ENCODE assay signal across 16 mouse cellular contexts in genomic region chr9:94620846-94621245, GRCm38 (mm10). TPM values are rescaled to one million over a fixed set of nuclear protein-coding genes. Genes with fewer than 3 reads are reported as not detected.
DNase-seq lines count a peak whose midpoint lies in the region; ATAC-seq and TF ChIP-seq lines count a peak whose summit lies in the region.
"Had no signal": no experiment of that assay in that cellular context is flagged by ENCODE, and none has a peak within 500 bp of the region (broad histone marks: within the 10 kb centered on the region; RNA-seq: fewer than 3 reads in every experiment).

No protein-coding gene starts in this region.

- H3K27me3 ChIP-seq in hindbrain, embryonic 16.5 days (replicated peaks; ENCODE audit: control insufficient read depth, insufficient read depth, low read length): no peaks in the 10 kb centered on the region
- H3K27me3 ChIP-seq in hindbrain, embryonic 10.5 days (ENCODE audit: insufficient read depth, poor library complexity, severe bottlenecking): no peaks in the 10 kb centered on the region
- no peaks in the 10 kb centered on the region for H3K27me3 ChIP-seq in midbrain, embryonic 16.5 days (ENCODE audit: control insufficient read depth, insufficient read depth, low read depth, low read length)
- H3K27me3 ChIP-seq: neural tube, embryonic 13.5 days had no signal

- H3K36me3 ChIP-seq in hindbrain, embryonic 16.5 days (ENCODE audit: control insufficient read depth, insufficient read depth, low read length): no peaks in the 10 kb centered on the region
- H3K36me3 ChIP-seq in hindbrain, embryonic 10.5 days: no peaks in the 10 kb centered on the region
- H3K36me3 ChIP-seq in midbrain, embryonic 16.5 days (ENCODE audit: control insufficient read depth, insufficient read depth, low read length): no peaks in the 10 kb centered on the region
- H3K36me3 ChIP-seq: neural tube, embryonic 13.5 days had no signal

- 73% methylated on average over 10 of the region's 10 CpGs for WGBS in hindbrain, embryonic 16.5 days
- 88% methylated on average over 10 of the region's 10 CpGs for WGBS in hindbrain, embryonic 10.5 days
- WGBS in midbrain, embryonic 16.5 days: 79% methylated on average over 10 of the region's 10 CpGs

- no peak for DNase-seq in hindbrain, embryonic 10.5 days (ENCODE audit: low spot score)
- DNase-seq in brain, embryonic 14.5 days (ENCODE audit: low read depth): peak; percentile 75
- DNase-seq in thymus, postnatal 4 days: peak; percentile 35
- no peak for DNase-seq in adrenal gland, postnatal 10 days
- DNase-seq: adrenal gland, postnatal 14 days; cerebellum, postnatal 10 days; heart, postnatal 14 days; kidney, adult 18-20 months; kidney, postnatal 14 days; layer of hippocampus, adult 9-11 months; lung, postnatal 14 days; right cerebral cortex, postnatal 4 days had no signal

- TF ChIP-seq POLR2A in brain, embryonic 14.5 days (IDR thresholded peaks at IDR 0.05; ENCODE audit: borderline replicate concordance, extremely low read depth, insufficient read depth, insufficient read length, poor library complexity, severe bottlenecking): no peak

- TF ChIP-seq CTCF in brain, embryonic 14.5 days (IDR thresholded peaks at IDR 0.05; ENCODE audit: borderline replicate concordance, extremely low read depth, insufficient read depth, insufficient read length): no peak

- no peak overlapping the region for H3K4me2 ChIP-seq in hindbrain, embryonic 16.5 days (ENCODE audit: low read length)
- no peak overlapping the region for H3K4me2 ChIP-seq in midbrain, embryonic 16.5 days (ENCODE audit: low read length)
- H3K4me2 ChIP-seq: neural tube, embryonic 13.5 days had no signal

- no peak overlapping the region for H3K27ac ChIP-seq in hindbrain, embryonic 16.5 days (ENCODE audit: low read depth, low read length)
- H3K27ac ChIP-seq in hindbrain, embryonic 10.5 days: no peak overlapping the region
- no peak overlapping the region for H3K27ac ChIP-seq in midbrain, embryonic 16.5 days (ENCODE audit: low read length)
- H3K27ac ChIP-seq: neural tube, embryonic 13.5 days had no signal

- no peaks in the 10 kb centered on the region for H3K9me3 ChIP-seq in hindbrain, embryonic 16.5 days (ENCODE audit: control insufficient read depth, low read length)
- H3K9me3 ChIP-seq in hindbrain, embryonic 10.5 days: no peaks in the 10 kb centered on the region
- H3K9me3 ChIP-seq in midbrain, embryonic 16.5 days (replicated peaks; ENCODE audit: control insufficient read depth, low read length, poor library complexity, severe bottlenecking): no peaks in the 10 kb centered on the region
- H3K9me3 ChIP-seq: neural tube, embryonic 13.5 days had no signal

- no peak overlapping the region for H3K9ac ChIP-seq in hindbrain, embryonic 16.5 days (ENCODE audit: low read depth, low read length)
- no peak overlapping the region for H3K9ac ChIP-seq in midbrain, embryonic 16.5 days (ENCODE audit: low read depth, low read length)
- H3K9ac ChIP-seq: neural tube, embryonic 13.5 days had no signal

- no peaks in the 10 kb centered on the region for H3K4me1 ChIP-seq in hindbrain, embryonic 16.5 days (ENCODE audit: control insufficient read depth, insufficient read depth, low read depth, low read length)
- no peaks in the 10 kb centered on the region for H3K4me1 ChIP-seq in hindbrain, embryonic 10.5 days (replicated peaks)
- no peaks in the 10 kb centered on the region for H3K4me1 ChIP-seq in midbrain, embryonic 16.5 days (ENCODE audit: control insufficient read depth, insufficient read depth, low read length)
- H3K4me1 ChIP-seq: neural tube, embryonic 13.5 days had no signal

- H3K4me3 ChIP-seq in hindbrain, embryonic 16.5 days (ENCODE audit: low read length): no peak overlapping the region
- no peak overlapping the region for H3K4me3 ChIP-seq in hindbrain, embryonic 10.5 days
- H3K4me3 ChIP-seq in midbrain, embryonic 16.5 days (ENCODE audit: low read depth, low read length): no peak overlapping the region
- H3K4me3 ChIP-seq: neural tube, embryonic 13.5 days had no signal

- ATAC-seq in hindbrain, embryonic 16.5 days: 0 out of 2 replicates have a peak, but pooled peaks have one; percentile 48
- ATAC-seq in midbrain, embryonic 16.5 days: 0 out of 2 replicates have a peak, but pooled peaks have one; percentile 45
- ATAC-seq in megakaryocyte-erythroid progenitor cell, adult 5-6 weeks (replicated peaks; ENCODE audit: low FRiP score, low TSS enrichment, poor library complexity, severe bottlenecking): no peak

RNA-seq across cellular contexts. Expression of gene Slc9a9, which starts 48.9 kb away (rescaled TPM):
- 6.9 and 7.0 TPM in 2 replicates for polyA plus RNA-seq in hindbrain, embryonic 16.5 days (2015; fragmentation: Nextera tagmentation; extraction: Ambion mirVana)
- polyA plus RNA-seq in hindbrain, embryonic 10.5 days (2016; fragmentation: Nextera tagmentation; extraction: Ambion mirVana): 2.9 and 3.2 TPM in 2 replicates
- polyA plus RNA-seq in brain, embryonic 14.5 days (2012; rRNA removed): 4.0 and 5.3 TPM in 2 replicates
- 6.6 and 7.4 TPM in 2 replicates for polyA plus RNA-seq in midbrain, embryonic 16.5 days (2015; fragmentation: Nextera tagmentation; extraction: Ambion mirVana)
- 1 to 10 TPM; 3.2 to 4.3 TPM for total RNA-seq in adrenal gland, postnatal 10 days (2021)
- total RNA-seq in megakaryocyte-erythroid progenitor cell, adult 5-6 weeks (2014; fragmentation: Nextera tagmentation): 3.0 and 5.7 TPM in 2 replicates
- total RNA-seq in megakaryocyte-erythroid progenitor cell, adult 5-6 weeks (2017): 2.9 and 6.1 TPM in 2 replicates

Comparison
In these comparisons a context has a peak if more than half of its experiments do, and no peak if none do; other contexts are left out.
1. DNase-seq: peak in brain, embryonic 14.5 days (single experiment) and thymus, postnatal 4 days (single experiment); none in hindbrain, embryonic 10.5 days (single experiment) and adrenal gland, postnatal 10 days (single experiment).